Mouse (Mus musculus) ES-CJ7 (cell line): ENCODE data around the gene Srbd1.

ENCODE experiments used
- DNase-seq: peaks from one replicate; pipeline ENCODE4 v3.0.0; 2011; ENCODE audit warnings: low read depth, low spot score

The Srbd1 gene

GRCm38 (mm10) chr17:85985131-85985530 is 159.8 kb downstream of the Srbd1 start:
- no peak for DNase-seq

- no peak for DNase-seq
Measured at GRCm38 (mm10) chr17:85982271-85982670, 162.7 kb downstream of the Srbd1 start.

GRCm38 (mm10) chr17:85981869-85982268 is 163.1 kb downstream of the Srbd1 start:
- DNase-seq, result no peak

DNA sequence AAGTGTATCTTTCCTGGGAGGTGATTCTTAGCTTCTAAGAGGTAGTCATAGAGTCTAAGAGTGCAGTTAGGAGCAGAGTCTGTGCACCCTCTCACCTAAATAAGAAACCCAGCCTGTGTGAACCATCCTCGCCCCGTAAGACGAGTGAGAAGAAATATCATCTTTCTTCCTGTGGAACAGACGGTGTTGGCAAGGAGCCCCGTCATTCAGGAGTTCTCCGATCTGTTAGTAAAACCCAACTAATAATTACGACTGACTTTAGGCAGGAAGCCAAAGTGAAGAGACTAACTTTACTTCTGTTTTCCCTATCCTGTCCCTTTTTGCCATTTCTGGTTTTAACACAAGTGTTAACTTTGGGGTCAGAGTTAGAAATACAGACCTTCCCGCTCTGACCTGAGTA is 166.1 kb downstream of the Srbd1 start:
- DNase-seq, result no peak

- no peak for DNase-seq
Measured at GRCm38 (mm10) chr17:85975077-85975476, 169.9 kb downstream of the Srbd1 start.

DNA sequence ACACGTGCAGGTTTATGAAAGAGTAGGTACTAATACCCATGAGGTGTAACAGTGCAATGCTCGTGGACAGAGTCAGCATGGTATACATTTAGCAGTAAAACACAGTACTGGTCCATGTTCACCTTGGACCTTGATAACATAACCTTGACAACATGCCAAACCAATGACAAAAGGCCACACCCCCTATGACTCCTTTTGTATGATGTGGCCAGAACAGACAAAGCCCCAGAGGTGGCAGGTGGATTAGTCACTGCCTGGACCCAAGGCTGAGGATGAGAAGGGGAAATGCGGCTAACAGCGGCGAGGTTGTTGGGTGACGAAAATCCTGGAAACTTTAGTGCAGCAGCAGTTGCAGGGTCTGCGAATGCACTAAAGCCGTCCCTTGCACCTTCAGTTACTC is 170.4 kb downstream of the Srbd1 start:
- DNase-seq, result peak; percentile 14

DNA sequence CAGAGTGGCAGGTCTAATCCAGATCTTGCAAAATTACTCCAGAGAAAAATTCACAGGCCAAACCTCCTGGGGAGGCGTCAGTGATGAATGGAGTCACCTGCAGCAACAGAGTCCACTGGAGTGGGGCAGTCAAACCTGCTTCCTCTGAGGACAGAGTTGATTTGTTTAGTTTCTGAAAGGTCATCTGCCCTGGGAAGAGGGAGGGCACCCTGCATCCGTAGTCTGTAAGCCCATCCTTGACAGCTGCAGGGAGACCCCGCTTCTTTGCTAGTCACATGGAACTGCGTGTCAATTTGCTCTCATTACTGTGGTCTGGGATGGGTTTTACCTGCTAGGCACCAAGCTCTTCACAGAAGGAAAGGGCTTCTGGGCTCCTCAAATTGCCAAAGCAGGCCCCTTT is 173.9 kb downstream of the Srbd1 start:
- no peak for DNase-seq

DNA sequence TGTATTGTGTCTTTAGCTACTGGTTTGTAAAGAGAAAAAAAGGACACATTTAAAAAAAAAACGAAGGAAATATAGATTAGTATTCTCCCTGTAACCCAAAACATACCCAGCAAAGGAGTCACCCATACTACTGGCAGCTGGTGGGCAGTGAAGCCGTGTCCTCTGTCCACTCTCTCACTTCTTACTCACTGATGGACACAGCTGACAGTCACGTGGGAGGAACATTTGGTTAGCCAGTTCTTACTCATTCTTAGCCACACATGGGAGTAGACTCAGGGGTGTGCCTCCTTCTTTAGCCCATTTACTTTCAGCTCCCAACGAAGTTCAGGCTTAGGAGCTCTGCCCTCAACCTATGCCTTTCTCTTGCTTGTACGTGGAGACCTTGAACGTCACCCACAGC is 183.3 kb downstream of the Srbd1 start:
- DNase-seq, result no peak

GRCm38 (mm10) chr17:85951771-85952170 is 193.2 kb downstream of the Srbd1 start:
- DNase-seq, result no peak

DNA sequence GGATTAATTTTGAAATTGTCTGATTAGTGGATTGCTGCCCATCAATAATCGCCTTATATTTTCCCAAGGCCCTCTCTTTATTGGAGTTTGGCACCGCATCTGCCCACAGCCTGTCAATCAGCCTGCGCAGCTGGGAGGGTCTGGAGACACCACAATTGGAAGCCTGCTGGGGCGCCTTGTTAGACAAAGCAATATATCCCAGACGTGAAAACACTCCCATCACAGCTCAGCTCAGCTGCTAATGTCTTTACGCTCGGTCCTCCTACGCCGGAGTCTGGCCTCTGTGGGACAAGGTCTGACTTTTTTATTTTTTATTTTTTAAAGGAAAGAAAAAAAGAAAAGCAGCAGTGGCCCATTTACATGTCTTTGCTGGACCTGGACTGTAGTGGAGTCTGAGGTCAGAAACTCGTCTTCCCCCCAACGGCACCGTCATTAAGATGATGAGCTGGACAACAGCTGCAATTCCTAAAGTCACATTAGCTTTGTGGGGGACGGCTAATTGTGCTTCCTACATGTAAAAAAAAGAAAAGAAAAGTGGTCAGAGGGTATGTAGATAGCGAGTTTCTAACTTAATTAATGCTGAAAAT is 195.0 kb downstream of the Srbd1 start:
- no peak for DNase-seq

- no peak for DNase-seq
Measured at GRCm38 (mm10) chr17:85948911-85949909, 195.8 kb downstream of the Srbd1 start.

- no peak for DNase-seq
Measured at GRCm38 (mm10) chr17:85944726-85945125, 200.2 kb downstream of the Srbd1 start.

- DNase-seq, result no peak
Measured at GRCm38 (mm10) chr17:85943994-85944640, 200.9 kb downstream of the Srbd1 start.

GRCm38 (mm10) chr17:85943551-85943981 is 201.4 kb downstream of the Srbd1 start:
- no peak for DNase-seq

DNA sequence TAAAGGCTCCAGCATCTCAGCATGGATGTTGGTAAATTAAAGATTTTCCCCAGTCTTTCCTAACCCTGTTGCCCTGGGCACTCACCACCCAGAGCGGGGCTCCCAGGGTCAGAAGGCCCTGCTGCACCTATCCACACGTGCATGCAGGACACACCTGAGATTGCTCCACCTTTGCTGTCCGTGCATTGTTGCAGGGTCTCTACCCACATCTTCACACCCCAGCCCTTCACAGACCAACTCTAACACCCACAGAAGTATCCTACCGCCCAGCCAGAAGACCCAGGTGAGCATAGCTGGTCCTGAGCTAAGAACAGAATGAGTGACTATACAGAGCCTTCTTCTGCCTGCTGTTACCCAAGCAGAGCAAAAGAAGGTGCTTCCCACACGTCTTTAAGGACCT is 201.9 kb downstream of the Srbd1 start:
- no peak for DNase-seq

- no peak for DNase-seq
Measured at GRCm38 (mm10) chr17:85942123-85942522, 202.9 kb downstream of the Srbd1 start.

DNA sequence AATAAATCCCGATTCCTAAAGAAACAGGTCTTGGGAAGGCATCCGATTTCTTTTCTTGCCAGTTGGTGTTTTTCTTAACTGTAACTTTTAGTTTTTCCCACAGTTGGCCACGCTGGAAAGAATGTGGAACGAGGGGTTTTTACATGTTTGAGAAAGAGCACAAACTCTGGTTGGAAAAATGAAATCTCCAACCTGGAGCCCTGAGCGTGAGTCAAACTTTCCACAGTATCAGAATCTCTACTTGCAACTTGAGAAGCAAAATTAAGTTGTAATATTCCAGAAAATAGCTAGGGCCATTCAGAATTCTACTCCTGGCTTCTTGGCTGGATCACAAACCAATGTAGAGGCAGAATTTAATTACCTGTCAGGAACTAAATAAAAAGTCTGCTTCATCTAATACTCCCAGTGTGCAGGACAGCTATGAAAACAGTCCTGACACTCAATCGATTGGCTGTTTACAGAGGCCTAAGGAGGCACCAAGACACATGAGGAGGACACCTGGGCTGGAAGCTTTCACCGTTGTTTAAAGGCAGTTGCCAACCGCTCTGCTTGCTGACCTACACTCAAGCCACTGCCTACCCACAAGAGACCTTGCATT is 203.7 kb downstream of the Srbd1 start:
- DNase-seq, result no peak

- DNase-seq, result no peak
Measured at GRCm38 (mm10) chr17:85937131-85937530, 207.8 kb downstream of the Srbd1 start.

- DNase-seq, result no peak
Measured at GRCm38 (mm10) chr17:85935268-85935667, 209.7 kb downstream of the Srbd1 start.
